Mouse (Mus musculus) heart, embryonic 14.5 days (tissue): ENCODE measurements at regions not wholly inside any gene's neighbourhood (a gene's known extent, or its start where the extent isn't known, plus 50 kb on each side); places are given as distances from the start of the nearest gene placed in this dataset.

ENCODE experiments used
- ATAC-seq: fragments of 200-750 bp; cut with Nextera tagmentation; 2 replicates; pipeline ENCODE4 v1.8.0; 2017; ENCODE audit warnings: low read depth, moderate TSS enrichment; ENCODE audit not compliant: insufficient number of reproducible peaks, insufficient read depth, low FRiP score
- H3K27ac ChIP-seq, 2 experiments: fragments of 200-500 bp in 1 of 2; fragments of 300-500 bp in 1 of 2; sonication (generic) in 1 of 2; replicated peaks in 1 of 2; 2 replicates each; pipeline ENCODE4 v1.5.1; 2012 to 2014; ENCODE audit warnings: low read depth in 2 of 2, low read length in 2 of 2, control low read depth in 1 of 2, mild to moderate bottlenecking in 1 of 2, mixed read lengths in 1 of 2; ENCODE audit not compliant: control insufficient read depth in 1 of 2, insufficient read depth in 1 of 2
- H3K27me3 ChIP-seq: fragments of 300-500 bp; sonication (generic); 2 replicates; pipeline ENCODE4 v1.6.1; 2014; ENCODE audit warnings: mild to moderate bottlenecking, low read length, control low read depth; ENCODE audit not compliant: control insufficient read depth, insufficient read depth
- H3K36me3 ChIP-seq: fragments of 300-500 bp; sonication (generic); 2 replicates; pipeline ENCODE4 v1.6.1; 2014; ENCODE audit warnings: mild to moderate bottlenecking, control low read depth, low read length, mixed read lengths; ENCODE audit not compliant: control insufficient read depth, insufficient read depth
- H3K4me1 ChIP-seq, 2 experiments: fragments of 200-500 bp in 1 of 2; fragments of 300-500 bp in 1 of 2; sonication (generic) in 1 of 2; 2 replicates each; pipeline ENCODE4 v1.6.1; 2012 to 2014; ENCODE audit warnings: low read length in 2 of 2, control low read depth in 1 of 2, mixed read lengths in 1 of 2; ENCODE audit not compliant: control insufficient read depth in 2 of 2, insufficient read depth in 2 of 2
- H3K4me2 ChIP-seq: fragments of 300-500 bp; sonication (generic); 2 replicates; pipeline ENCODE4 v1.6.1; 2014; ENCODE audit warnings: mild to moderate bottlenecking, low read length
- H3K4me3 ChIP-seq, 2 experiments: fragments of 200-500 bp in 1 of 2; fragments of 300-500 bp in 1 of 2; sonication (generic) in 1 of 2; 2 replicates each; pipeline ENCODE4 v1.5.1; 2012 to 2014; ENCODE audit warnings: low read length in 2 of 2, mild to moderate bottlenecking in 2 of 2, control low read depth in 1 of 2, low read depth in 1 of 2, moderate library complexity in 1 of 2; ENCODE audit not compliant: control insufficient read depth in 1 of 2, insufficient read depth in 1 of 2
- H3K9ac ChIP-seq: fragments of 300-500 bp; sonication (generic); 2 replicates; pipeline ENCODE4 v1.6.1; 2014; ENCODE audit warnings: mild to moderate bottlenecking, low read length
- H3K9me3 ChIP-seq: fragments of 300-500 bp; sonication (generic); 2 replicates; pipeline ENCODE4 v1.6.1; 2016; ENCODE audit warnings: low read length, control low read depth; ENCODE audit not compliant: control insufficient read depth
- WGBS: fragments of 180-500 bp; shearing (Covaris S2); extraction: QIAGEN DNeasy Blood & Tissue Kit; methylation state at CpG from one replicate; pipeline ENCODE4 v1.1.7; 2014; 5-methylcytosine and 5-hydroxymethylcytosine counted together

DNA sequence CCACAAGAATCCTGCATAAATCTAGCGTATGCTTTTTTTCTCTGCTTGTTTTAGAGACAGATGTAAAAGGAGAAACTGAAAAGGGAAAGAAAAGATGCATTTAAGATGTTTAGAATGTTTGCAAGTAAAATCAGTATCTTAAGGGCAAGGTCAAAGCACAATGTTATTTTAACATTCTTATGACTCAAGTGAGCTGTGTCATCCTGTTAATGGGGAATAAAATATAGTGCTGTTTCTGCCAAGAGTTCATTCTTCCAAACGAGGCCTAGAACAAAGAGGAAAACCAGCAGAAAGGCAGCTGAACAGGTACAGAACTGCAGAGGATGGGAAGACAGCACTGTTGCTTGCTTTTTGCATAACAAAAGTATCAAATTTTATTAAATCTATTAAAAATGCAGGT, 156.7 kb upstream of the Tmtc1 start:
- no peak overlapping the region for H3K4me3 ChIP-seq
- H3K9ac ChIP-seq, result no peak overlapping the region
- H3K36me3 ChIP-seq, result no peaks in the 10 kb centered on the region
- H3K9me3 ChIP-seq, result no peaks in the 10 kb centered on the region
- no peak for ATAC-seq
- H3K4me1 ChIP-seq, result peaks cover 2 to 13% of the 10 kb centered on the region in 2 experiments; a peak in 2 of 4 replicates
- H3K27ac ChIP-seq, result no peak overlapping the region
- H3K27me3 ChIP-seq, result no peaks in the 10 kb centered on the region
- WGBS, result 70% methylated on average over 2 of the region's 2 CpGs
- H3K4me2 ChIP-seq, result no peak overlapping the region

DNA sequence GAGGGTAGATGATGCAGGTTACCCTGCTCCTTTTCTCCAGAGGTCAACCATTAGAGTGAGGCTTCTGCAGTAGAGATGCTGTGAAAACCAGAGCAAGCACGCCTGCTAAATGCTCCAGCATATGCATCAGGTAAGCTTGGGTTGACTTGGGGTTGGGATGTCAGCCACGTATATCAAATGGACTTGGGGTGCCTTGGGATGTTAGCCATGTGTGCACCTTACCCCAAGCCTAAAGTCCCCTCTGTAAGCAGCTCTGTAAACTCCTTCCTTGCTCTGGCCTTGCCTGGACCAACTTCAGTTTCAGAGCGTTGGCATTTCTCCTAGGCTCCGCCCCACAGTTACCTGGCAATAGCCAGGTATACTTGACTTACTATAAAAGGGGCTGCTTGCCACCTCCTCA, 155.3 kb upstream of the Tmtc1 start:
- Histone ChIP-seq H3K27ac (no peak overlapping the region), H3K36me3 (no peaks in the 10 kb centered on the region), H3K9ac (no peak overlapping the region), H3K4me3 (peak overlapping the region in 1 of 2 experiments; percentile 23; a peak in 1 of 4 replicates), H3K4me2 (peak overlapping the region; percentile 64; the same call in 1 of the 2 replicates), H3K9me3 (no peaks in the 10 kb centered on the region), H3K4me1 (peaks cover 2 to 13% of the 10 kb centered on the region in 2 experiments; a peak in 2 of 4 replicates), H3K27me3 (no peaks in the 10 kb centered on the region)
- ATAC-seq, result no peak
- 83% methylated on average over 4 of the region's 4 CpGs for WGBS

- H3K4me3 ChIP-seq, result peak overlapping the region; percentile 23 to 28; a peak in 3 of 4 replicates
- peak overlapping the region; percentile 32 for H3K9ac ChIP-seq
- H3K27ac ChIP-seq, result no peak overlapping the region
Measured at GRCm38 (mm10) chr6:148598746-148599337, 154.7 kb upstream of the Tmtc1 start.

DNA sequence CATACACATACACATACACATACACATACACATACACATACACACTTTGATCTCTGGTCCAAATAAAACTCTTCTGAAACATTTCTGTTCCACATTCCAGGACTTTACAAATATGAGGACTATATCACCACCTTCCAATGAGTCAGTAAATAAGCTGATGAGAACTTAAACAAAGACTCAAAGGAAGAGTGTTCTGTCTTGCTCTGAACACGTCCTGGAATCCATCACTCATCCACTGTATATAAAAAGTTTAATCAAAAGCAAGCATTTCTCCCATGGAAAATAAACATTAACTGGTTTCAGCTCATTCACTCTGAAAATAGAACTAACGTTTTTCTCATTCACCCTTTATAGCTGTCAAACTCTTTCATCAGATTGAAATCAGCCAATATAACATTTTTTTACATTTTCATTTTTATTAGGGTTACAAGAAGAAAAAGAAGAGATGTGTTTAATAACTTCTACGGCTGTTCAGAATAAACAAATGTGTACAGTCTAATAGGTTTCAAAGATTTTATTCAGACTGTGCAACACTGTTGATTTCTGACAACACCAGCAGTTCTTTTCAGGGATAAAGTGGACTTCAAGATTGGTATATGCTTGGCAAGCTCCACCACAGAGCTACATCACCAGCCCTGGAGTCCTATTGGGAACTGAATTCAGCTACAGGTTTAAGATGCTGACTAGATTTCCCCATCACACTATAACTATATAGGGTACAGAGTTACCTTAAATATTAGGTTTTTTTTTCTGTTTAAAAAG, 151.0 kb upstream of the Tmtc1 start:
- no peak overlapping the region for H3K4me3 ChIP-seq
- H3K9me3 ChIP-seq, result no peaks in the 10 kb centered on the region
- peaks cover 2 to 5% of the 10 kb centered on the region in 2 experiments; a peak in 1 of 4 replicates for H3K4me1 ChIP-seq
- 60% methylated on average over 3 of the region's 3 CpGs for WGBS
- no peak overlapping the region for H3K9ac ChIP-seq
- H3K4me2 ChIP-seq, result no peak overlapping the region
- no peak overlapping the region for H3K27ac ChIP-seq
- ATAC-seq, result no peak
- H3K27me3 ChIP-seq, result no peaks in the 10 kb centered on the region
- no peaks in the 10 kb centered on the region for H3K36me3 ChIP-seq

More at GRCm38 (mm10) chr6:148598746-148599337, 154.7 kb upstream of the Tmtc1 start:
- Histone ChIP-seq H3K4me2 (peak overlapping the region; percentile 64), H3K4me1 (peaks cover 2 to 11% of the 10 kb centered on the region in 2 experiments; a peak in 2 of 4 replicates), H3K27me3 (no peaks in the 10 kb centered on the region), H3K36me3 (no peaks in the 10 kb centered on the region), H3K9me3 (no peaks in the 10 kb centered on the region)
- WGBS, result 8% methylated on average over 16 of the region's 16 CpGs
- no peak for ATAC-seq

- H3K9me3 ChIP-seq, result no peaks in the 10 kb centered on the region
Measured at GRCm38 (mm10) chr6:148588971-148589370, 144.8 kb upstream of the Tmtc1 start.

GRCm38 (mm10) chr6:148586439-148587321, 142.5 kb upstream of the Tmtc1 start:
- no peaks in the 10 kb centered on the region for H3K36me3 ChIP-seq
- no peak overlapping the region for H3K9ac ChIP-seq
- no peak overlapping the region for H3K27ac ChIP-seq
- 79% methylated on average over 10 of the region's 10 CpGs for WGBS
- H3K4me3 ChIP-seq, result no peak overlapping the region
- no peaks in the 10 kb centered on the region for H3K9me3 ChIP-seq
- no peak for ATAC-seq
- H3K4me2 ChIP-seq, result no peak overlapping the region
- H3K27me3 ChIP-seq, result no peaks in the 10 kb centered on the region
- no peaks in the 10 kb centered on the region; a peak in 1 of 4 replicates for H3K4me1 ChIP-seq

More at GRCm38 (mm10) chr6:148588971-148589370, 144.8 kb upstream of the Tmtc1 start:
- Histone ChIP-seq H3K27me3 (no peaks in the 10 kb centered on the region), H3K4me1 (no peaks in the 10 kb centered on the region; a peak in 1 of 4 replicates), H3K4me2 (no peak overlapping the region), H3K4me3 (no peak overlapping the region), H3K36me3 (no peaks in the 10 kb centered on the region), H3K27ac (no peak overlapping the region), H3K9ac (no peak overlapping the region)
- ATAC-seq, result no peak
- 67% methylated on average over 4 of the region's 4 CpGs for WGBS

DNA sequence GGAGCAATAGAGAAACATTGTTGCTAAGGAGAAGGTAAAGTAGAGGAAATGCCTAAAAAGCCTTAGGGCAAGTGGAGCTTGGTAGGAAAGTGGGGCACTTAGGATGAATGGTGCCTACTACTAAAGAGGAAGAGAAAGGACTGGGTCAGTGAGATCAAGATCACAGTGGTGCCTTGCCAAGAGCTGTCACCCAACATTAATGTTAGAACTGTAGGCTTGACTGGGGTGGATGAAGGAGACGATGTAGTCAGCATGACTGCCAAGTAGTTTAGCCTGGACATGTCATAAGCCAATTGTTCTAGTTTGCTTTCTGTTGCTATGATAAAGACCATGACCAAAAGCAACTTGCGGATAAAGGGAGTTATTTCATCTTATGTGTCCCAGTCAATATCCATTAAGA, 139.9 kb upstream of the Tmtc1 start:
- no peak overlapping the region for H3K27ac ChIP-seq
- H3K36me3 ChIP-seq, result no peaks in the 10 kb centered on the region
- no peaks in the 10 kb centered on the region for H3K27me3 ChIP-seq
- H3K4me1 ChIP-seq, result no peaks in the 10 kb centered on the region; a peak in 1 of 4 replicates
- H3K9me3 ChIP-seq, result no peaks in the 10 kb centered on the region
- no peak overlapping the region for H3K4me3 ChIP-seq
- no peak for ATAC-seq
- H3K9ac ChIP-seq, result no peak overlapping the region
- 85% methylated on average over 2 of the region's 2 CpGs for WGBS
- H3K4me2 ChIP-seq, result no peak overlapping the region
